Mouse (Mus musculus): Measurements from ENCODE around the gene Frmpd1.

Frmpd1 gene

DNA sequence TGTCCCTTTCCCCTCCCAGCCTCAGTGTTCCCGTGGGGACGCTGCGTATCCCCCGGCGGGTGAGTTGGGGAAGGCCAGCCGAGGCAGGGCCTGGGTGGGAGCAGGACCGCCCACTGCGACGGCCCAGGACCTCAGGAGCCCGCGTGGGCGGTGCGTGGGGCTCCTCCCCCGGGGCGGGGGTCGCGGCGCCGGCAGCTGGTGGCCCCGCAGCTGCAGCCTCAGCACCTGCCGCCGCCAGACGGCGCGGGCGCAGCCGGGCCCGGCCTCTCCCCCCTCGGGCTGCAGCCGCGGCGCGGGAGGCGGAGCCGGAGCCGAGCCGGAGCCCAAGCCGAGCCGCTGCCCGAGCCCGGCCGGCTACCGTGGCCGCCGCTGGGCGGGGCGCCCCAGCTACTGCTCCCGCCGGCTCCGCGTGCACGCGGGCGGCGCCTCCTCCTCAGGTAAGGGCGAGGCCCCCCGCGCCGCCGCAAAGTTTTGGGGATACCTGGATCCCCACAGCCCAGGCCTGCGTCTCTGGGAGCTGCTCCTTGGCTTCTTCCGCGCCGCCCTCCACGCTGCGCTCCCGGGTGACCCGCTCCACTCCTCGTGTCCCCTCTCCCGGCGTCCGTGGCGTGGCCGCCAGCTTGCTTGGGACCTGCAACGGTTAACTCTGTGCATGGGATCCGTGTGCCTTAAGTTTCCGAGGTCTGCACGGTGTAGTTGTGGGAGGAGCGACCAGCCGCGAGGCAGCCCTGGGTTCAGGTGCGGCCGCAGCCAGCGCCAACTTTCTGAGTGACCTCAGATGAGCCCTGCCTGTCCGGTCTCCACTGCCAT lies at the start of gene Frmpd1:
Gene Frmpd1, plus strand, starts transcription at position 355 of the 810 bp plus-strand sequence.
- DNase-seq = peak; percentile 42 to 55

DNA sequence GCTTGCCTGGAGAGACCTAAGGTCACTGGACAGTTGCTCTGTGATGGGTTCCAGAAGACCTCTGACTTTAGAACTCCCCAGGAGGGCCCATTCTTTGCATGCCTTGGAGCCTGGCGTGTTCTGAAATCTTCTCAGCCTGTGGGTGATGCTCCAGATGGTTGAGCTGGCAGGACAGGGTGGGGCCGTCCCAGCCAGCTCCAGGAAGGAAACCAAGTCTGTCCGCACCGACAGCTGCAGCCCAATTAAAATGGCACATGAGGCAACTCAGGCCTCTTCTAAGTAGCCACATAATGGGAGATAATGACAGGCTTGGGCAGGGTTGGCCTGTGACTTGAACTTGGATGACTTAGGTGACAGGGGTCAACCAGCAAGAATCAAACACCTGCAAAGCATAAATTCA lies 47.0 kb upstream of the Frmpd1 start:
- no peak for DNase-seq

DNA sequence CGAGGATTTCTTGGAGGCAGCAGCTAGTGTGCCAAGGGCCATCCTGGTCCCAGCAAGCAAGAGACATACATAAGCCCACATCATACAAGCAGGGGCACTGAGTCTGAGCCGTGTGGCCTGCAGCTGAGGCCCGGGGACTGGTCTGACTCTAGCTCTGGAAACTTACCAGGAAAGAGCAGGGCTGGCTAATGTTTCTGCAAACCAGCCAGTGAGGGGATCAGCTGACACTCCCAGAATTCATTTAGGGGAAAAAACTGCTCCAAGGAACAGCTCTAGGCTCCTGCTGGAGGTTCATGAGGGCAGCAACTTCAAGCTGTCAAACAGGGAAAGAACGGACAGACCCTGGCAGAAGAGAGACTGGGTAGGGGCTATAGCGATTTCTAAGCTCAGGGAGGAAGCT lies 42.8 kb upstream of the Frmpd1 start:
- peak; percentile 44 for DNase-seq

DNA sequence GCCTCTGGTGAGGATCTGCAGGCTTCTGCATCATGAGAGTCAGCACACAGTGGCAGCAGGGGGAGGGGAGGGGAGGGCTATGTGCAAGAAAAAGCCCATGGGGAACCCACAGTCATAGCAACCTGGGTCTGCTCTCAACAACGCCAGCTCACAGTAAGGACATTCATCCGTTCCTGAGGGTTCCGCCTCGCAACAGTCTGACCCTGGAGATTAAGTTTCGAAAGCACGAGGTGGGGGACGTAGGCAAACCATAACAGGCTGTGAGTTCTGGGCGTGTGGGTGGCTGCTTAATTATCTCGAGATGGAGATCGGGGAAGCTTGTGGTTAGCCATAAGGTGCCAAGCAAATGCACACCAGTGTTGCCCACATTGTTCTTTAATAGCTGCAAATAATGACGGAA lies 42.3 kb upstream of the Frmpd1 start:
- DNase-seq = peak; percentile 15 to 30

DNA sequence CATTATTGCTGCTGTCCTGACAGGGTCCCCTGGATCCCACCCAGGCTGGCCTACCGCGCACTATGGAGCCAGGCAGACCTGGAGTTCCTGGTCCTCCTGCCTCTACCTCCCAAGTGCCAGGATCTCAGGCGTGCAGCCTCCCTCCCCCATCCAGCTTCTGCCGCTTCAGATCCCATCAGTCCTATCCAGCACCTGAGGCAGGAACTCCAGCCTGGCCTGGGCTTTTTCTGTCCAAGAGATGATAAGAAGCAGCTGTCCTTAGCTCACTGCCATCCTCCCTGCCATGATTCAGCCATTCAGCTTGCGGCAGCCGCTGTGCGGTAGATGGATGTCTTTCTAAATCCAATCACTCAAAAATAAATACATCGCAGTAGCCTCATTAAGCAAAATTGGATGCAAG lies 41.7 kb upstream of the Frmpd1 start:
- peak; percentile 50 to 56 for DNase-seq

DNA sequence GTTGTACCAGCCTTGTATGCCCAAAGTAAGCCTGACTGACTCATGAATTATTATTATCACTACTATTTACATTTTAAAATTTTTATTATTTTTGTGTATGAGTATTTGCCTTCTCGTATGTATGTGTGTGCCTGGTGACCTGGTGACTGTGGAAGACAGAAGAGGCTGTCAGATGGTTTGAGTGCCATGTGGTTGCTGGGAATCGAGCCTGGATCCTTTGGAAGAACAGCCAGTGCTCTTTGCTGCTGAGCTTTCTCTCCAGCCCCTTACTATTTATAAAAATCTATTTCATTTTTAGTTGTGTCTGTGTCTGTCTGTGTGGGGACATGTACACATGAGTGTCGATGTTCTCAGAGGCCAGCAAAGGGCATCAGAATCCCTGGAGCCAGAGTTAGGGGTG lies 28.2 kb upstream of the Frmpd1 start:
- no peak for DNase-seq

DNA sequence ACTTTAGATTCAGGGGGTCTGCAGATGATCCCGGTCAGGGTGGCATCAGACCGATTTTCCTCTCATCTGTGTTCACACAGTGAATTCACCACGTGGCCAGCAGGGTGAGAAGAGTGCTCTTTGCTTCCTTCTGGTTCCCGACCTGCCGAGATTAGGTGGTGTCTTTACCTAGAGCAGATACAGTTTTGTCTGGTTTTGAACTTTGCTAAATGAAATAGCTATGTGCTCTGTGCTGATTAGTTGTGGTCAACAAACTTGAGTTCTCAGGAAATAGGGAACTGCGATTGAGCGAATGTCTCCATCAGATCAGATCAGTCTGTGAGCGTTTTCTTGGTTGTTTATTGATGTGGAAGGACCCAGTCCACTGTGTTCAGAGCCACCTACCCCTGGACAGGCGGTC lies 26.1 kb upstream of the Frmpd1 start:
- no peak for DNase-seq

DNA sequence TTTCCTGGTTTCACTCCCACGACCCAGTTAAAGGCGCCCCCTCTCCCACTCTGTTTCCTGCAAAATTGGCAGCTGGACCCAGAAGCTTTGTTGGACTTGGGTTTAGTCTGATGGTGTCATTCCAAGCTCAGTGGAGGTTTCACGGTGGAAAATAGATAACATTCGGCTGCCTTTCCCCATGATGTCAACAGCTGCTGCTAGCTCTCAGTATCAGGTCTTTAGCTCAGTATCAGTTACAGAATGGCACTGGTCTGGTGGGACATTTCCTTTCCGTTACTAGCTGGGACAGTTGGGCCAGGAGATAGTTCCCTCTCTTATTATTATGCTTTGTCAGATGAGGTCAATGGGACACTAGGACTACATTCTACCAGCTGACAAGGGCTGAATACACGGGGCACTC lies 23.9 kb upstream of the Frmpd1 start:
- no peak for DNase-seq

DNA sequence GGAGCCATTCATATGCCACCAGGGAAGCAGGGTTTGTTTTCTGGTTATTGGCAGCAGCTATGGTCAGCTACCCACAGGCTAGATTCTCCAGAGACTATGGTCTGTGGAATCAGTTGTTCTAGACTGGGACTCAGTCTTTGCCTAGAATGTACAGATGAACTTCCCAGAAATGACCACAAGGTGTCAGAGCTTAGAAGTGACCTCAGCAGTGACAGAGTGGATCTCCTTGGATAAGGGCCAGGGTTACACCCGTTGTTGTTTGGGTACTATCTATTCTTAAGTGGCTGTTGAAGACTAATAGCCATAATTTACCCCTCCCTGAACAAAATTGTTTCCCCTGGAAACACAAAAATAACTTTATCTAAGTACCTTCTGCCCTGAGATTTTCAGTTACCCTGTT lies 21.0 kb upstream of the Frmpd1 start:
- peak; percentile 50 to 54 for DNase-seq

DNA sequence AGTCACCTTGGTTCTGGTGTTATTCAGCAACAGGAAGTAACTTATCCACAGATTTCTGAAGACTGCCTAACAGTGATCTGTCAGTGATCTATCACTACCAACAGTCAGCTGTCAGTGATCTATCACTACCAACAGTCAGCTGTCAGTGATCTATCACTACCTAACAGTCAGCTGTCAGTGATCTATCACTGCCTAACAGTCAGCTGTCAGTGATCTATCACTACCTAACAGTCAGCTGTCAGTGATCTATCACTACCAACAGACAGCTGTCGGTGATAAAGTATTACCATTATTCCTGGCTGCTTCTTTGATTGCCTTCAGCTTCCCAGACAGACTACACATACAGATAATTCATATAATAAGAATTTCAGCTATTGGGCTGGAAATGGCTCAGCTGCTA lies 19.2 kb upstream of the Frmpd1 start:
- DNase-seq = no peak

DNA sequence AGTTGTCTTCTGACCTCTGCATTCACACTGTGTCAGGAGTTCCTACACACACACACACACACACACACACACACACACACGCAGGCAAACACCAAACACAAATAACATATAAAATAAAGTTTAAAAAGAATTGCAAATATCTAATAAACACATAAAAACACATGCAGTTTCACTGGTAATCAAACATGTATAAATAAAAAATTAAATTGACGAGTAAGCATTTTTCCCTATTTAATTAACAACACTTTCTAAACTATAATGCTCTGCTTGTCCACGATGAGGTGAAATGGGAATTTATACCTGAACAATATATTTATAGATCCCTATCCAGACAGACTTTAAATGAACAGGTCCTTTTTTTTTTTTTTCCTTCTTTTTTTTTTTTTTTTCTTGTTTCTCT lies 18.7 kb upstream of the Frmpd1 start:
- no peak for DNase-seq

DNA sequence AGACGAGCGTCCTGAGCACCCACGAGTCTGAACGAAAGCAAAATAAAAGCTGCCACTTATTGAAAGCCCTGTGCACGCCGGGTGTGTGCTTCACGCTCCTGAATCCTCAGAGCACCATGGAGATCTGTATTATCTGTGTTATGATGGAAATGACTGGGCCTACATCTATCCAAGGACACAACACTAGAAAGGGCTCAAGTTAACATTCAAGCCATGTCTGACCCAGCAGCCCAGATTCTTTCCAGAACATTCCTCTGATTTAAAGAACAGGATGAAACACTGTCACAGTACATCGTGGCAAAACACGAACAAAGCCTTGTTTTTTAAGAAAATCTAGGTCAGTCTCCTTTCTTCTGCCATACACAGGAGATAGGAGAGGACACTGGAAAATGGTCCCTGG lies 13.3 kb upstream of the Frmpd1 start:
- DNase-seq = no peak

DNA sequence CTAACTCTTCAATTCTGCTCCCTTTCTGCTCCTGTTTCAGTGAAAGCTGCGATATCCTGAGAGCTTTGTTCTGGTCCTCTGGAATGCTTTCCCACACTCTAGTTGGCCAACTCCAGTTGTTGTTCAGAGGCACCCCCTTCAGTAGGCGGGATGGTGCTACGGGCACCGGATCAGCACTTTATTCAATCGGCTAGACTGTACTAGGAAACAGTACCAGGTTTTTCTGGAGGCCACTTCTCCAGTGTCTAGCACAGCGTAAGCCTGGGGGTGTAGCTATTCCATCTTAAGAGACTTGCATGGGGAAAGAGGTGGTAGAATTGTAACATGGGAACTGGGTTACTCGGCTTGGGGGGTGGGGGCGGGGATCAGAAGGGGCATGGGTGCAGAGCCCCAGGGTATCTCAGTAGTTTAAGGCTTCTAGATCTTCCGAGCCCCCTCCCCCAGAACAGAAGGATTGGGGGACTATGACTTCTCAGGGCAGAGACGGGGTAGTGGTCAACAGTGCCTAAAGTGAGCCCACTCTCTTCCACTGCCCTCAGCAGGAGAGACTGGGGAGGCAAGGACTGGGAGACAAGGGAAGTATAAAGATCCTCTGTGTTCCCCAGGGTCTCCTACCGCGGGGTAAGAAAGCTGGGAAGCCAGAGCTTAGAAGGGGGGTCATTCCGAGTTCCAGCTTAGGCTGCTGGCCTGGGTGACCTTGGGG lies 706 bp upstream of the Frmpd1 start:
- DNase-seq = no peak

DNA sequence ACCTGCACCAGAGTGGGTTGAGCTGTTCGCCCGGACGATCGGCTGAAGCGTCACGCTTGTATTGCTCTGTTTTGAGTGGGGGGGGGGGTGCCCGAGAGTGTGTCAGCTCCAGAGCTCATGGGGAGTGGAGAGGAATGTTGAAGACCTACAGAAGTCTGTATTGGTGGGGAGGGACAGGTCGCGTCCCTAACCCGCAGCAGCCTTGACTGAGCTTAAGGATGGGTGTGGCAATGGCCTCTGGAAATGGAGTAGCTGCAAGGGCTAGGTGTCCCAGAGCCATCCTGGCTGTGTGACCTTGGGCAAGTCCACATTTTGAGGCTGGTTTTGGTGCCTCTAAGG lies 625 bp downstream of the Frmpd1 start:
- no peak for DNase-seq

DNA sequence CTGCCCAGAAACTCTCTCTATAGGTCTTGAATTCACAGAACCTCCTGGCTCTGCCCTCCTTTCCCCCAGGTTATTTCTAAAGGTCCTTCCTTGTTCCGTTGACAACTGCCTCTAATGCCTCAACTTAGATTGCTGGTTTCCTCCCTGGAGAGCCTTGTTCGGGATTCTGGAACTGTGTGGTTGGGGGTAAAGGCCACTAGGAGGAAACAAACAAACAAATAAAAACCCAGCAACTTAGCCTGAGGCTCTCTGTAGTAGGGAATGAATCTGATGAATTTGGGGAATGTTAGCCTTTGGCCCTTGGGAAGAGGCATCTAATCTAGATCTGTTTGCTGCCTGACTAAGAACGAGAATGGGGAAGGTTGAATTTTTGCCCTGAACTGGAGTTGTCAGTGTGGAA lies 13.6 kb downstream of the Frmpd1 start:
- no peak for DNase-seq

DNA sequence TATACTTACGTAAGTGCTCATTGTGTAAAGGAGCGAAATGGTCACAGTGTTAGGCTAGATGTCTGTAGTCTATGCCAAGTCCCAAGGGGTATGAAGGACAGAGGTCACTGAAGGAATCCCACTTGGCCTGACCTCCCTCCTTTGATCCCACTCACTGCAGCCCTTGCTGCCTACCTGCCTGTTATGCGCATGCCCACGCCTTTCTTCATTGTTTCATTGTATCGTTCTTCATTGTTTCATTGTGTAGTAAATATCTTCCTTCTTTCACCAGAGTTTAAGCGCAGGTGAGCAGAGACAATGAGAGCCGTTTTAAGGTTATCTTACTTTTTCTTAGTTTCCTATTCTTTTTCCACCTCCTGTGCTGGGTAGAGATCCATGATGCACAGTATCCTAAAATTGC lies 18.6 kb downstream of the Frmpd1 start:
- no peak for DNase-seq

DNA sequence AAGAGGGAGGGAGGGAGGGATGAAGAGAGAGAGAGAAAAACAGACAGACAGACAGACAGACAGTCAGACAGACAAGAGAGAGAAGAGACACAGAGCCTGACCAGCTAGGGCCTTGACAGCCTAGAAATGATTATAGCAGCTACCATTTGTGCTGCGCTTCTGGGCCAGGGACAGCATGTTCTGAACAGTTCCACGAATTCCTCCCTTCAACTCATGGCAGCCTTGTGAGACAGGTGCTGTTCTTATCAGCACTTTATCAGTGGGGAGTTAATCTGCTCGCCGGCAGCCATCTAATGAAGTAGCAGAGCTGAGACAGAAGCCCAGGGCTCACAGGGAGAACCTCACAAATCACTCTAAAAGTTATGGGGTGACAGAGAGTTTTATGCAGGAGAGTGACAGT lies 22.8 kb downstream of the Frmpd1 start:
- no peak for DNase-seq

DNA sequence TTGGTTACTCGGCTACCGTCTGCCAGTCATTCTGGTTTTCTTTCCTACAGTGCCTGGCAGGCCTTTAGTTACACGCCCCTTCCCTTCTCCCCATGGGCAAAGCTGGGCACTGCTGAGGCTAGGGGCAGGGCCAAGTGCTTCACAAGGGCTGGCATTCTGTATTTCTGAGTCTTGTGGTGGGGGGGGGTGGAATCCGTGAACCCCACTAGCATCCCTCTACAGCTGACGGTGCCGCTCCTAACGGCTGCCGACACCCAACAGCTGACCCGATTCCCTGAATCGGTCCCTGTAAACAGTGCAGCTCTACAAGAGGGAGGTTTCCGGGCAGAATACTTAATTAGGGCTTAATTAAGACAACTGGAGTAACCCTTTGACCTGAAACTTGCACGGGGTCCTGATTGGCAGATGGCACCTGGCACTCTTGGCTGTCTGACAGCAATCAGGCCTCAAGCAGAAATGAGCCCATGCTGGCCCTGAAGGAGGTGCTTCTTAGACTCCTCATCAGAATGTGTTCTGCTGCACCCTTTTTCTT lies 24.2 kb downstream of the Frmpd1 start:
- DNase-seq = peak; percentile 56

DNA sequence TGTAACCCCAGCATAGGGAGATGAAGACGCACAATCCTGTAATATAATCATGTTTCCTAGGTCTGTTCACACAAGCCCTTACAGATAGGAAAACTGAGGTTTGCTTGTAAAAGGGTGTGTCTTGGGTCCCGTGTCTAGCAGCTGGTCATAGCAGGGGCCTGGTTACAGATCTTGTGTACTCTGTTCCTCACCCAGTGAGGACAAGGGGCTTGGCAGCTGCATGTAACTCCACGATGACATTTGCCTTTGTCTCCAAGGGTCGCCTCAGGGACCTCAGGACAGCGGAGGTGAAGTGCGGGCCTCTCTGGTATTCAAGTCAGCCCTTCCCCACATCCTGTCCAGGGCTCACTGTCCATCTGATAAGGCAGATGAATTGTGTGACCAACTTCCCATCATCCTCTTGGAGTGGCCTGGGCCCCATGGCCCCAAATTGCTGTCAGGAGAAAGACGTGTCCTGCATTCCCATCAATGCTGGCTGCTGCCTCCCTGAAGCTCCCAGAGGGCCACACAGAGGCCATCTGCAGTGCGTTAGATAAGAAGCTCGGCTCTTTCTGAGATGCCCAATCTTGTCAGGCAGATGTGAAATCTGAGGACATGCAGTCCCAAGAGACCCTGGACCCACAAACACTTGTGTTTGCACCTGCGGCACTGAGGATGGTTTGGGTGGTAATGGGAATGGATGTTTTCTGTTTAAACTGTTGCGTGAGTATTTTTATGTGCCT lies 27.8 kb downstream of the Frmpd1 start:
- DNase-seq = no peak

DNA sequence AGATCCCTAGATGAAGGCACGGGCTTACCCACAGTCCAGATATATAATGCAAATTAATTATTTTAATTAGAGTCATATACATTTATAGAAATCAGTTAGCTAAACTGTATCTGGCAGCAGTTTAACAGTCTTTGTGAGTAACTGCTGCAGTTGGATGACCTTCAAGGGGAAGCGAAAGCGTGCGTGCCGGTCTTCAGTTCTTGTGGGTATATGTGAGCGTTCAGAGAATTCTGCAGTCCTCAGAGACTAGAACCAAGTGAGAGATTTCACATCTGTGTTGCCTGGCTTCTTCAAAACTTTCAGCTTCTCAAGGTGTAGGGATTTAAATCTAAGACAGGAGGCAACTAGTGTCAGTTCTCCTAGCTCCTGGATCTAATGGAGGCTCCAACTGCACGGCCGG lies 35.3 kb downstream of the Frmpd1 start:
- DNase-seq = no peak

DNA sequence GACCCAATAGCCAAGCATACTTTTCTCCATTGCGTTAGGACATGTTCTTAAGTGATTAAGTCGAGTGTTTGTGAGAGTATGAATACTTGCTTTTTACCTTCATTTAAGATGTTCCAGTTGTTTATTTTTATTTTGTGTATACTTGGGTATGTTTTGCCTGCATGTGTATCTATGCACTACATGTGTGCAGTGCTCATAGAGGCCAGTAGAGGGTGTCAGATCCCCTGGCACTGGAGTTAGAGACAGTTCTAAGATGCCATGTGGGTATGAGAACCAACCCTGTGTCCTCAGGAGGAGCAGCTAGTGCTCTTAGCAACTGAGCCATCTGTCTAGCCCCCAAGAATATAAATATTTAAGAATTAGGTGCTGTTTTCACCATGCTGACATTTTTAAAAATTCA lies 37.7 kb downstream of the Frmpd1 start:
- DNase-seq = no peak

DNA sequence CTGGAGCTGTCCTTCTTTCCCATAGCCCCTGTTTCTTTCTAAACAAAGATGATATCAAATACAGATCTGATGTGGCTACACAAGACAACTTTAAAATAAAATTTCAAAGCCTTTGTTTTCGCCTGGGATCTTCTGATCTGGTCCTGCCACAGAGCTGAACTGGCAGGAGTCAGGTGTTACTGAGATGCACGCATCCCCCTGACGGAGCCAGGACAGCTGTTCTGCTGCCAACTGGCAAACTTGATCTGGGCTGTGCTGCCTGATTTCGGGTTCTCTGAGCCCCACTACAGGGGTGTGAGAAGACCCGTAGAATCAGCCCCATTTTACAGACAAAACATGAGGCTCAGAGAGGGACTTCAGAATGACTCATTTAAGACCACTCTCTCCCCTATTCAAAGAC lies 45.6 kb downstream of the Frmpd1 start:
- no peak for DNase-seq

DNA sequence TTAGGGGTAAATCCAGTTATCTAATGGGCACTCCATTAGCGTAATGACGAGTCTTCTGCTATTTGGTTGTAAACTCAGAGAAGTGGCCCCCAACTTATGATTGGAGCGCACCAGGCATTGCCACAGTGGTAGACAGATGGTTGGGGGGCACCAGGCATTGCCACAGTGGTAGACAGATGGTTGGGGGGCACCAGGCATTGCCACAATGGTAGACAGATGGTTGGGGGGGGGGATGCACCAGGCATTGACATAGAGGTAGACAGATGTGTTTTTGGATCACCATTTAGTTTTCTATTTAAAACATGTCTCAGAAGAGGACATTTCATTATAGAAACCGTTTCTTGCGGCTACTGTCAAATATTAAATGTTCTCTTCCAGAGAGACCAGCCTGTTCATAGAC lies 53.6 kb downstream of the Frmpd1 start:
- no peak for DNase-seq

DNA sequence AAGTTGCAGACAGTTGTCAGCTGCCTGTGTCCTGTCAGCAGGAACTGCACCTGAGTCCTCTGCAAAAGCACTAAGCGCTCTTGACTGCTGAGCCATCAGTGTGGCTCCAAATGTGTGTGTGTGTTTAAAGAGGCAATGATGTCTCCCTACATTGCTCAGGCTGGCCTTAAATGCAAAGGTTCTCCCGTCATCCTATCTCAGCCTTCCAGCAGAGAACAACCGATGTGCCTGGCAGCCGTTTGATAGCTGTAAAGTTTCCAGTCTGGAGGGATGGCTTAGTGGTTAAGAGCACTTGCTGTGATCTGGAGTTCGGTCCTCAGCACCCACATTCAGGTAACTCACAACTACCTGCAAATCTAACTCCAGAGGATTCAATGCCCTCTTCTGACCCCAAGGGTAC lies 56.7 kb downstream of the Frmpd1 start:
- DNase-seq = no peak

All from cerebellum, postnatal 14 days (tissue).